Mouse (Mus musculus): ENCODE data around the gene Gse1.

DNA sequence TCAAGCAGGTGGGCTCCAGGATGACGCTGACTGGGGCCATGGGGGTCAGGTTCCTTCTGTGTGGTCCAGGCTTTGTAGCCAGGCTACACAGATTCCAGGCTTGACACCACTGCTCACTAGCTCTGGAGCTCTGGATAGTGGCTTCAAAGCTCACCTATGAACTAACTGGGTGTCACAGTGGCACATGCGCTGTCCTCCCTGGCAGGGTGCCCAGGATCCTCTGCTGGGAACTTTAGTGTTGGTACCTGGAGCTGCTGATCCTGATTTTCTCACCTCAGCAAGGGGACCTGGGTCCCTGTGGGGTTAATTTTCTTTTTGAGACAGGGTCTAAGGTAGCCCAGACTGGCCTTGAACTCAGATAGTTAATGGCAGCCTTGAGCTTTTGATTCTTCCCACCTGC lies 173.0 kb downstream of the Gse1 start:
- TF ChIP-seq CTCF (IDR thresholded peaks at IDR 0.05) = no peak
- TF ChIP-seq POLR2A (IDR thresholded peaks at IDR 0.05; ENCODE audit: insufficient read depth, low read depth, low read length) = no peak
- TF ChIP-seq EP300 (IDR thresholded peaks at IDR 0.05; ENCODE audit: insufficient read depth, low read depth, low read length) = no peak

Measured in heart, adult 2 months (tissue).